Mouse (Mus musculus) megakaryocyte progenitor cell, adult 5-6 weeks (primary cell): ENCODE data around the gene Frmd8. TPM values are rescaled to one million over a fixed set of nuclear protein-coding genes. Genes with fewer than 3 reads are reported as not detected.
A peak's percentile ranks its signal among the peaks of the same experiment; 100 is the strongest.
"Not testable (repeated sequence)": the region's sequence is repeated elsewhere in the genome, so short reads cannot be mapped to it uniquely, and the experiment has no call there.

Experiments used
- ATAC-seq: replicated peaks from 2 replicates; pipeline ENCODE4 v1.8.0; 2016; ENCODE audit warnings: mild to moderate bottlenecking, moderate TSS enrichment, inconsistent platforms; ENCODE audit not compliant: poor library complexity
- total RNA-seq, 2 experiments: library from RNA; stranded (forward) in 1 of 2; stranded (reverse) in 1 of 2; fragments of 157-497, 149-512 nt in 1 of 2; fragments of 200-1000 nt in 1 of 2; gene quantifications; 2 replicates each; pipeline versions ENCODE4 v1.2.3 to v1.2.4; 2015 to 2017

Frmd8 gene
- total RNA-seq, 2 experiments from 2014 or later: 16.2 to 16.3 TPM

DNA sequence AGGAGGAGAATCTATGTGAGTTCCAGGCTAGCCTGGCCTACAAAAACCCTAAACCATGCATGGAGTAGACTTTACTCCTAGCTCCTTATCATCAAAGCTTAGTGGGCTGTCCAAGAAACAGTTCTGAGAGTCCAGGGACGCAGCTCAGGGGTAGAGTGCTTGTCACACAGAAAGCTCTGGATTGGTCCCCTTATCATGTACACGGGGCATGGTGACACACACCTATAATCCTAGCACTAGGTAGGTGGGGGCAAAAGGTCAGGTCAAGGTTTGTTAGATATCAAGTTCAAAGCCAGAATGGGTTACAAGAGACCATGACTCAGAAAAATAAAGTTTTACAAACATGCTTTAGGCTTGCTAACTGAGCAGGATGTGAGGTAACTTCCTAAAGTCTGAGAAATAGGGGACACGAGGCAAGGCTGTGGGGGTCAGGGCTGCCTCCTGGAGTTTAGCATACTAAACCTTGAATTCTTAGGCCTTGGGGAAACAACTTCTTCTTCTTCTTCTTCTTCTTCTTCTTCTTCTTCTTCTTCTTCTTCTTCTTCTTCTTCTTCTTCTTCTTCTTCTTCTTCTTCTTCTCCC is 12.3 kb upstream of the Frmd8 start:
- no peak for ATAC-seq

DNA sequence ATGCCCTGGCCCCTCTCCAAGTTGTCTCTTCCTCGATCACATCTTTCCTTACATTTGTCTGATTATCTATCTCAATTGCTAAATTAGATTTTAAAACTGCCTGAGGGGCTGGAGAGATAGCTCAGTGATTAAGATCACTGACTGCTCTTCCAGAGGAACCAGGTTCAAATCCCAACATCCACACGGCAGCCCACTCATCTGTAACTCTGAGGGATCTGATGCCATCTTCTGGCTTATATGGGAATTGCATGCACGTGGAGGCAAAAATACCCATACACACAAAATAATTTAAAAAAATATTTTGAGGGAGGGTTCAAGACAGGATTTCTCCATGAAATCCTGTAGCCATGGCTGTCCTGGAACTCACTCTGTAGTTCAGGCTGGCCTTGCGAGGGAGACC is 10.8 kb upstream of the Frmd8 start:
- peak; percentile 38; the same call in 1 of the 2 replicates for ATAC-seq

DNA sequence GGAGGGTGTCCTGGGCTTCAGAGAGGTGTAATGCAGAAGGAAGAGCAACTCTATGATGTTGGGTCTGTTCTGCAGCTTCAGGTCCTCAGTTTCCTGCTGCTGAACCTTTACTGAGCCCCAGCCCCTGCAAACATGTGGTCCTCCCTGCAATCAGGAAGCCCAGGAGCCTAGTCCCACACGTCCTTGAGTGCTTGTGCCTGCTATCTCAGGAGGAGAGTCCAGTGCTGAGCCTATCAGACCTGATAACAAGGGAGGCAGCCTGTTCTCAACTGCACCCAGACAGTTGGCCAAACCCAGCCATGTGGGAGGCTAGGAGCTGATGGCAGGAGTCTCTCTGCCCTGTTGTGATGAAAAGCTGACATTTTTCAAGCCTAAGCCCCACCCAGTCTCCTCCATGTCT is 8.9 kb upstream of the Frmd8 start:
- ATAC-seq: peak; percentile 84

DNA sequence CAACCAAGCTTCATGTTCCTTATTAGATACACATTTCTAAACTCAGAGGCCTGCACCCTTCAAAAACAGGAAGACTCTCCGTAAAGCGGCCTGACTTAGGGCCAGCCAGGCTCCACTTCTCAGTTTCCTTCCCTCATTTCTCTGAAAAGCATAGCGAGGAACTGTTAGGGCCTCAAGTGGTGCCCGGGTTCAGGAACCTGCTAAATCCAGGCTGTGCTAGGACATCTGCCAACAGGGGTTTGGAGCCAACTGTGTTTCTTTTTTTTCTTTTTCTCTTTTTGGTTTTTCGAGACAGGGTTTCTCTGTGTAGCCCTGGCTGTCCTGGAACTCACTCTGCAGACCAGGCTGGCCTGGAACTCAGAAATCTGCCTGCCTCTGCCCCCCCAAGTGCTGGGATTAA is 7.0 kb upstream of the Frmd8 start:
- ATAC-seq: not testable (repeated sequence)

DNA sequence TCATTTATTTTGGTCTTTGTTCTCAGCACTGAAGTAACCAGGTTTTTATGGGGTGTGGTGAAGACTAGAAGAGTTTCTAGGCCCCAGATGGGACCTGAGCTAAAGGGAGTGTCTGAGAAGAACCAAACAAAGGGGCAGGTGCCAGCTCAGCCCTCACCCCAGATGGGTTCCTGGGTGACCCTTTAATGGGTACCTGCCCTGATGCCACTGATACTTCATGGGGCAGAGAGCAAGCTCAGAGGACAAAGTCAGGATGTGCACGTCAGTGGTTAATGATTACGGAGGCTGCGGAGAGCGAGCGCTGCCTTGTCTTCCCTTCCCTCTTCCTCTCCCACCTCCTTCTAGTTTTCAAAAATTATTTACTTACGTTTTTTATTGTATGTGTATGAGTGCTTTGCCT is 6.1 kb upstream of the Frmd8 start:
- no peak for ATAC-seq

DNA sequence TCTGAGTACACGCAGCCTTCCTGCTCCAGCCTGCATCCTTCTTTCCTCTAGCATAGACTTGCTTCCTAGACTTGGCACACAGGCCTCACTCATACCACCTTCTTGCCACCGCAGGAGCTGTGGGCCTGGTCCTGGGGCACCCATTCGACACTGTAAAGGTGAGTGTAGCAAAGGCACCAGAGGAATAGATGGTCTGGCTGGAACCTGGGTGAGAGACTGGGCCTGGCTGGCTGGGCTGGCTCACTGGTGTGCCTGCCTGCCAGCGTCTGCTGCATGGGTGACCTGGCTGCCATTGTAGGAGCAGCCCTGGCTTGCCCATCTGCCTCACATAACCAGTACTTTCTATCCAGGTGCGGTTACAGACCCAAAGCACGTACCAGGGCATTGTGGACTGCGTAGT is 4.7 kb upstream of the Frmd8 start:
- no peak for ATAC-seq

DNA sequence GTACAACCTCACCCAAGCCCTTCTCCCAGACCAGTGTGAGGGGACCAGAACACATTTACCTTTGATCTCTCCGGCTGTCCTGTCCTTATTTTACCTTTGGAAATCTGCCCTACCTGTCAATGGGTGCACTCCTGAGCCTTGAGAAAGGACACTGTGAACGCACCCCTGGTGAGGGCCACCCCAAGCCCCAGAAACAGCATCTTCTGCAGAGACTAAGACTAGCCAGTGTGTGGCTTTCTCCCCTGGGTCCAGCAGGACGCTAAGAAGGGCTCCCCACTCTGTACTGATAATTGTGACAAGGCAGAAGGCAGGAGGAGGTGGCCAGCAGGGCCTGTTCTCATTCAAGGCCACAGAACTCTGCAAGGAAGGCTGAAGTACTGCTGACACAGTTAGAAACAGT is 3.8 kb upstream of the Frmd8 start:
- no peak for ATAC-seq

DNA sequence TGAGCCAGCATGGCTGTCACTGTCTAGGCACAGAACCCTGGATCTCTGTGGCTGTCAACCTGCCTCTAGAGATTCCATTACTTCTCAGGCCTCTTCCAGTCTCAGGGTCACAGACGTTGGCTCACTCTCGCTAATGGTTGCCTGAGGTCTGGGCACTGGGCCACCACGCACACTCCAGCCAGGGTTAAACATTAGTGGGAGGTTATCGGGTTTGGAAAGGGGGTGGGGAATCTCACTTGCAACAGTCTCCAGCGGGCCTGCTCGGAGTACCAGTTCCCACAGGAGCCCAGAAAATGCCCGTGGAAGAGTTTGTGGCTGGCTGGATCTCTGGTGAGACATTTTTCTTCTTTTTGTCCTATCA is 3.3 kb upstream of the Frmd8 start:
- 0 out of 2 replicates have a peak, but pooled peaks have one; percentile 2 for ATAC-seq

DNA sequence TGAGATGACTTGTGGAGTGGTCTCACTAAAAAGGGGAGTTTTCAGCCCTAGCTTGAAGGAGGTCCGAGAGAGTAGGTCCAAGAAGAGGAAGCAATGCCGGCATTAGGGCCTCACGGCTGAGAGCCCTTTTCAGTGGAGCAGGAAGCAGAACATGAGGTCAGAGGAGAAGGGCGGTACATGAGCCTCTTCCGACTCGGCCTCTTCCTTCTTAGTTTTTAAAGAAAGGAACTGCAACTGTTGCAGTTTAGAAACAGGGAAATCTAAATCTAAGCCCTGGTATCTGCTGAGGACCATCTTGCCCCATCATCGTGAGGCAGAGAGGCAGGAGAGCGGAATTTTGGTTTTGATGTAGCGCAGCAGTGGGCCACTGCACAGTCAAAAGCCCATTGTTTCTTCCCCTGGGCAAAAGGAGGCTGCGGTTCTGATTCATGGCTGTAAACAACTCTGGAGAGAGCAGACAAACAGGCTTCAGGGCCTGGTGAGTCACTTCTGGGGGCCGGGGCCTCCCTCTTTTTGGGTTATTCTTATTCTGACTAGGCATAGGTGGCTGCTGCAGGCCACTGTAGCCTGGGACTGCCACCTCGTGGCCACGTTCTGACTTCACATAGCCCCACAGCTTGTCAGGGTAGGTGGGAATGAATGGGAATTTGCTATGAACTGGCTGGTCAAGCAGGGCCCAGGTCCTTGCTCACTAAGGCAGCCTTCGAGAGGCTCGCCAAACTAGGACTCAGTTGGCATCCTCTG is 2.7 kb upstream of the Frmd8 start, which contains the start of gene Slc25a45:
TSS of gene Slc25a45 (plus strand) at position 191 of the 744 bp plus-strand sequence.
- ATAC-seq: peak; percentile 70

DNA sequence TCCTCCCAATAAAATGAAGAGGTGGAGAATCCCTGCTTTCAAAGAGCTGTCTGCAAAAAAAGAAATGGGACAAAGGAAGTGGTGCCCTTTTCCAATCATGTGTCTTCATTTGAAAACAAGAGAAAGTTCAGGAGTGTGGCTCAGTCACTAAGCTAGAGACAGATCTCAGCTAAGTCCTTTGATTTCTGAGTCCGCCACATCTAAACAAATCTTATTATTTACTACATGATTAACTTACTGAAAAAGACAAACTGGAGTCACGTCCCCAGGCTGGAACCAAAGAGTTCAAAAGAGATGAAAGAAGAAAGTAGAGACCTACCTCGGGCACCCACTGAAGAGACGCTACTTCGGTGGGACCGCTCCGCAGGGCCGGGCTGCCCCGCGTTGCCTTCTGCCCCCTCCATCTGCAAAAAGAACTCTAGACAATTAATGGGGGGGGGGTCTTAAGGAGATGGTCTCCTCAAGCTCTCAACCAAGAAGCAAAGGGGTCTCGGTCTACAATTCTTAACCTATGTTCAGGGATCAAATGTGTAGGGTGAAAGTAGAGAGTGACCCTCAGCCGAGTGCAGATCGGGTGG is 594 bp downstream of the Frmd8 start:
- ATAC-seq: no peak

DNA sequence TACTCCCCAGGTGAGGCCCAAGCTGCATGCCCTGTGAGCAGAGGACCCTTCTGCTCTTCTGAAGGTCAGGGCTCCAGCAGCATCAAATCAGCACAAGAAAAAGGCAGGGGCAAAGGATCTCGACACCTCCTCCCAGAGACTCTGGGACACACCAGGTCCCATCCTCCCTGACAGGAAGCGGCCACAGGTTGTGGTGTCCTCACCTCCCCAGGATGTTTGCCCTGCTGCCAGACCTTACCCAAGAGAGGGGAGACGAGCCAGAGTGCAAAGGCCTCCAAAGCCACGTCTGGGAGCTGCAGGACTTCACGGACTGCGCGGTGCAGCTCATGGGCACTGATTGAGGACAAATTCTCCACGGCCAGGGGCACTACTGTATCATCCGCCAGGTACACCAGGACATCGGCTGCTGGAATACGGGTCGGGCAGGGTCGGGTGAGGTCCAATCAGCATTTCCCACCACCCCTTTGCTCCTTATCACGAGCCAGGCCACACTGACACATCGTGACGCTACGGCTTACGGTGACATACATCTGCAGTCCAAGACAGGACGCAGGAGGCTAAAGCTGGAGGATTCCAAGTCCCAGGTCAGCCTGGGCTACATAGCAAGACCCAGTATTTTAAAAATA is 2.0 kb downstream of the Frmd8 start:
- ATAC-seq: no peak

DNA sequence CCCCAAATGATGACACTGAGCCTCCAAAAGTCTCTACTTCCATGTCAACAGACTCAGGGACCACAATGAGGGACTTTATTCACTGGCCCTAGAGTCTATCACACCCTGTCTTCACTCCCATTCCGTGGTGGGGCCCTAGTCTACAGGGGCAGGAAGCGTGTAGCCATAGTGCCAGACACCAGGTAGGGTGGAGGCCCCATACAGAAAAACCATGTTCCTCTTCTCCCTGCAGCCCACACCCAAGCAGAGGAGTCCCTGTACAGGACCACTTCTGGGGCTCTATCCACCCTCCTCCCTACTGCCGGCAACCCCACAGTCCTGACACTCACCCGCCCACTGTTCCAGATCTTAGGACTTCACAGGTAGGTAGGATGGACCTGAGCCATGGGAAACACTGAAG is 2.5 kb downstream of the Frmd8 start:
- no peak for ATAC-seq

DNA sequence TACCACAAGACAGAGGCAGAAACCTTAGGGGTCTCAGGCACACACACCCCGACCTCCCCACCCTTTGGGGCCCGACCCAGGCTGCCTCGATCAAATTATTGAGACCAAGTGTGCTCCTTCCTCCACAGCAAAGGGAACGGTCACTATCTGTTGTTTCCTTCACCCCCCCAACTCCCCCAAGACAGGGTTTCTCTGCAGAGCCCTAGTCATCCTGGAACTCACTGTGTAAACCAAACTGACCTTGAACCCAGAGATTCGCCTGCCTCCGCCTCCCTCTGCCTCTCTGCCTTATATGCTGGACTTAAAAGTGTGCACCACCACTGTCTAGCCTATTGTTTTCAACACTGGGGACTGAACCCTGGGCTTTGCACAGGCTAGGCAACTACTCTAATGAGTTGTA is 3.4 kb downstream of the Frmd8 start:
- ATAC-seq: no peak

DNA sequence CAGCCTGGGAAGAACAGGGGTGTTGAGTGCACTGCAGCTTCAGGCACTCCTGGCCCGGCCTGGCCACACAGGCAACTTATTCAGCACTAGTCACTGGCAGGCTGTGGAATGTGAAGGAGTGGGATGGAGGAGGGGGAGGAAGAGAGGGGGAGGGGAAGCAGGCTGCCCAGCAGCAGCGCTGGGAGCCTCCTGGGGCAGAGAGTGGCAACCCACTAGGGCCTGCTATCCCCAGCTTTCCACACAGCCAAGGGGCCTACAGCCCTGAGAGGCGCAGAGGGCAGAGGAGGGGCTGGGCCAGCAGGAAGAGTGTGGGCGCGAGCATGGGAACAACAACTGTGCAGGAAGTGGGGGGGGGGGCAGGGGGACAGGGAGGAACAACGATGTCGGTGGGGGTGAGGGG is 3.8 kb downstream of the Frmd8 start:
- ATAC-seq: no peak

DNA sequence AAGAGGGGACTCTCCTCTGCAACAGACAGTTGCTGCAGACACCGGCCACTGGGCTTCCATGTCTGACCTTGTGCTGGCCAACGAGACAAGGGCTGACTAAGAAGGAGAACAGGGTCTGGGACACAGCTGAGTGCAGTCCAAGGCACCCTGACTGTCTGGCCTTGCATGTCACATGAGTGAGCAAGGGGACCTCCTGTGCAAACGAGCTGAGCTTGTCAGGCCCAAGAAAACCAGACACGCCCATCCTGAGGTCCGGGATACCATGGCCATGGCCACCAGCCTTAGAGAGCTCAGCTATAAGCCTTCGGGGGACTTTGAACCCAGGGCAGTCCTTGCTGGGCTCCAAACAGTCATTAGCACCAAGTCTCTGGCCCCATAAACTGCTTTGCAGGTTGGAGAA is 7.0 kb downstream of the Frmd8 start:
- no peak for ATAC-seq

DNA sequence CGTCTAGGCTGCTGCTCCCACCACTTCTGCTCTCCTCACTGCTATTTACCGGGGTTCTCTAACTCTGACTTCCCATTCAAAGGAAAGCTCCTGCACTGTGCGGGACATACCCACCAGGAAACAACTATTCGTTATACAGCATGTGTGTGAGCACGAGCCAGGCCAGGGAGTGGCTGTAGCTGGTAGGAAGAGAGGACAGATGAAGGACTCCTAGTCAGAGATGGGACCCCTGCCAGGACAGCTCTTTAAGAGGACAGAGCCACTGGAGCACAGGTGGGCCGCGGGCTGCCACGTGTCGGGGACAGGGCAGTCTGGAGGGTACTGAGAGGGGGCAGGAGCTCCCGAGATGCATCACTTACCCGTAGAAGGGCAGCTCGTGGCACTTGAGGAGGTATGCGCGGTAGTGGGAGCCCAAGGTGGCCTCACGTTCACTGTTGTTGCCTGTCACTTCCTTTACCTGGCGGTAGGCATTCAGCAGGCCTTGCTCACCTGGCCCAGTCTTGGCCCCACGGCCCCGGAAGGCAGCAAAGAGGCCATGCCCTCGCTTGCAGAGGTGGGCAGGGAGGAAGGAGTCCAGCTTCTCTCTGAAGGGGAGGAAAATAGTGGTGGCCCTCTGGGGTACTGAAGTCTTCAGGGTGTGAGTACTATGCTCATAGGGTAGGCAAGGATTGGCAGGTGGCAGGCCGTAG is 10.2 kb downstream of the Frmd8 start:
- ATAC-seq: no peak

DNA sequence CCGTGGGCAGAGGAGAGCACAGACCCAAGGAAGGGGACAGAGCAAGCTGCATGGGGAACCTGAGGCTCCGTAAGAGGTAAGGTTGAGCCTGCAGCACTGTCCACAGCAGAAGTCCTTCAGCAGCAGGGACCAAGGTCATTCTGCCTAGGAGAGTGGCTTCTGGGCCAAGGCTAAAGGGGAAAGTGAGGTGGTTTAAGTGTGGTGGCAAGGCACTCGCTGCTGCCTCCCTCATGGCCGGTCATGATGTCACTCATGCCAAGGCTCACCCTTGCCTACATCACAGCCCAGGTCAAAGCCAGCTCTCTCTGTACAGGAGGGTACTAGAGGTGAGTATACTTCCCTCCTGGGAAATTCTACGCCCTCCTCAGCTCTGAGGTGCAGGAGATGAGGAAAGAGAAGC is 11.3 kb downstream of the Frmd8 start:
- ATAC-seq: no peak

DNA sequence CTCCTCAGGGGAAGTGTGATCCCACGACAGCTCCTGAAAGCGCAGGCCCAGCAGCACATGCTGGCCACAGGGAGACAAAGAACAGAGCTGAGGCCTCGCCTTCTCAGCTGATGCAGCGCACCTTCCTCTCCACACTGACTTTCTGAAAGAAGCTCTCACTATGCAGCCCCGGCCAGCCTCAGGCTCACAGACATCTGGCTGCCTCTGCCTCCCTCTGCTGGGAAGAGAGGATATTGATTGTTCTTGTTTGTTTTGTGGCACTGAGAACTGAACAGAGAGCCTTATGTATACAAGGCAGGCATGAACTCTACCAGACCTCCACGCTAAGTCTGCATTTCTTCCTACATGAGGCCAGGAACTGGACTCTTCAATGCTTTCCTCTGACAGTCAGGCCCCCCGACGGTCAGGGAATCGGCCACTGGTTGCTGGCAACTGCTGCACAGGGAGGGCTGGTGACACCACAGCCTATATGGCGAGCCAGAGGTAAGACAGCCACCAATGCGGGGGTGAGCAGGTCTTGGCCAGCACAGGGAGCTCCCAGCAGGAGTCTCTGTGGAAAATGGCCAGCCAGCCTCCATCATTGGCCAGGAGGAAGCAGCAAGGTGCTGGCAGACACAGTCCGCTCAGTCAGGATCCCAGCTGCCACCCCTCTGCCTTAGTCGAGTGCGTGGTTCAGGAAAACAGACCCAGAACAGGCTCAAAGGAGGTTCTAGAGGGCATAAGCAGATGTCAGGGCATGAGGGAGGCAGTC is 12.6 kb downstream of the Frmd8 start:
- 0 out of 2 replicates have a peak, but pooled peaks have one; percentile 31 for ATAC-seq

DNA sequence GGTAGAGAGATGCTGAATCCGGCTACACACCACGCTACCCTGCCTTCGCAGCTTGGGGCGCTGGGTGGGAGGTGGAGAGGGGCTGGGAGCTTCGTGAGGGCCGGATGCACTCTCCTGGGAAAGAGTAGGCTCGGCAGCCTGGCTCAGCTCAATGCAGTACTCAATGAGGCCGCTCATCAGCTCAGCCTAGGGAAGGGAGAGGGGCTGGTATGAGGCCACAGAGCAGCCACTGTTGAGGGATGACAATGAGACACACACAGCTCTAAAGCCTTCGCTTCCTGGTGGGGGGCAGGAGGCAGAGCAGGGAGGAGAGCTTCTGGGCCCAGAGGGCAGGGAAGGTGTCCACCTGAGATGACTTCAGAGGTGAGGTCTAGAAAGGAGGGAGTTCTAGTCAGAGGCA is 18.5 kb downstream of the Frmd8 start:
- no peak for ATAC-seq

DNA sequence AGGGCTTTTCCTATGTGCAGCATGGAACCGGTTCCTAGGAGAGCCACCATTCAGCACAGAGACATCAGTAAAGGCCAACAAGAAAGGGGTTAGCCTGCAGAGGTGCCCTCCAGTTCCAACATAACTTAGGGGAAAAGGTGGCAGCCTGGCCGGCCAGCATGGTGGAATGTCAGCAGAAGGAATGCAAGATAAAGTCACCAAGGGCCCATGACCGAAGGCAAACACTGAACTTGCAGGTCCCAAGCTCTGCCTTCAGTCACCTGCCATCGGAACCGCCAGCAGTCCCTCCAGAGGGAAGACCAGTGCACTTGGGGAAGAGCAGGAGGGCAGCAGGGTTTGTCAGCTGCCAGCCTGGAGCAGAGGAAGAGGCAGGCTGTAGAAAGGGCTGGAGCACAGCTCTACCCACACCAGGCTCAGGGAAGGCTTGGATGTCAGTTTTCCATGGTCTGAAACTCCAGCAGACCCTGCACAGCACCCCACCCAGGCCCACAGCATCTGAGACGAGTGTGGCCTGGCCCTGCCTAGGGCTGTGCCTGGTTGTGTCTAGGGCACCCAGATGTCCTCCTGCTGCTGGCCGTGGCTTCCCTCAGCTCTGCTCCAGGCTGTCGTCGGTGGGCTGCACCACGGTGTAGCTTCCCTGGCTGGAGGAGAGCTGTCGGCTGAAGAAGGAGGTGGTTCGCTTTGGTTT is 22.9 kb downstream of the Frmd8 start:
- no peak for ATAC-seq
